11 mouse cellular contexts compared by ENCODE assay signal in the genomic region with DNA sequence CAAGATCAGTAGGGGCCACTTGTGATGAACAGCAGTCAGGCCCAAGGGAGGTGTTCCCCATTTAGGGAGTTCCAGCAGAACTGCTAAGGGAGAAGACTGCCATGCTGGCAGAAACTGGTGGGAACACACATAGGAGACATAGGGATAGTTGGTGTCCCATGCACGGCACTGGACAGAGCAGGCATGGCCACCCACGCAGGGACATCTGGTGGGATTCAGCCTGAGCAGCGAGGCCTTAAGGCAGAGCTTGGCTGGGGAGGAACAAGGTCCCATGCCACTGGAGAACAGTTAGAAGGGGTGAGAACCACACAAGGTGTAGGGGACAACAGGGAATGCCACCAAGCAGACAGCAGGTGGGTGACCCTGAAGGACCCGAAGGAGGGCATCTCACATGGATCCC. TPM values are rescaled to one million over a fixed set of nuclear protein-coding genes. Genes with fewer than 3 reads are reported as not detected.
A peak's percentile ranks its signal among the peaks of the same experiment; 100 is the strongest.
DNase-seq lines count a peak whose midpoint lies in the region; ATAC-seq and TF ChIP-seq lines count a peak whose summit lies in the region.
"Had no signal": no experiment of that assay in that cellular context is flagged by ENCODE, and none has a peak within 500 bp of the region (broad histone marks: within the 10 kb centered on the region; RNA-seq: fewer than 3 reads in every experiment).

No protein-coding gene starts in this region.

- no peaks in the 10 kb centered on the region for H3K9me3 ChIP-seq in neural tube, embryonic 11.5 days (ENCODE audit: control insufficient read depth, low read length)
- no peaks in the 10 kb centered on the region for H3K9me3 ChIP-seq in hindbrain, embryonic 11.5 days (ENCODE audit: control insufficient read depth, low read length)
- no peaks in the 10 kb centered on the region for H3K9me3 ChIP-seq in midbrain, embryonic 14.5 days (ENCODE audit: control insufficient read depth, low read length)
- H3K9me3 ChIP-seq: limb, embryonic 12.5 days had no signal

- peak overlapping the region; percentile 53; the same call in 1 of the 2 replicates for H3K27ac ChIP-seq in neural tube, embryonic 11.5 days (ENCODE audit: low read depth, low read length)
- peak overlapping the region; percentile 24; the same call in 1 of the 2 replicates for H3K27ac ChIP-seq in hindbrain, embryonic 11.5 days (ENCODE audit: low read depth, low read length)
- H3K27ac ChIP-seq in midbrain, embryonic 14.5 days (replicated peaks; ENCODE audit: low read depth, low read length): peak overlapping the region; percentile 79
- no peak overlapping the region for H3K27ac ChIP-seq in cerebellum, adult 2 months (ENCODE audit: insufficient read depth, low read length)
- H3K27ac ChIP-seq: limb, embryonic 12.5 days had no signal

- no peak overlapping the region for H3K4me2 ChIP-seq in neural tube, embryonic 11.5 days (ENCODE audit: low read depth)
- H3K4me2 ChIP-seq in hindbrain, embryonic 11.5 days (replicated peaks; ENCODE audit: low read depth, low read length): no peak overlapping the region
- no peak overlapping the region for H3K4me2 ChIP-seq in midbrain, embryonic 14.5 days (ENCODE audit: low read length)
- H3K4me2 ChIP-seq: limb, embryonic 12.5 days had no signal

- WGBS in neural tube, embryonic 11.5 days: 78% methylated on average over 4 of the region's 4 CpGs
- WGBS in hindbrain, embryonic 11.5 days: 94% methylated on average over 4 of the region's 4 CpGs
- 84% methylated on average over 4 of the region's 4 CpGs for WGBS in midbrain, embryonic 14.5 days
- WGBS in cerebellum, adult 2 months: 23% methylated on average over 4 of the region's 4 CpGs

- H3K9ac ChIP-seq in neural tube, embryonic 11.5 days (ENCODE audit: low read length): no peak overlapping the region
- H3K9ac ChIP-seq in hindbrain, embryonic 11.5 days (ENCODE audit: low read depth, low read length): no peak overlapping the region
- H3K9ac ChIP-seq in midbrain, embryonic 14.5 days (replicated peaks; ENCODE audit: low read length): no peak overlapping the region
- H3K9ac ChIP-seq: limb, embryonic 12.5 days had no signal

- H3K4me1 ChIP-seq in neural tube, embryonic 11.5 days (ENCODE audit: control insufficient read depth, insufficient read depth, low read length): peaks cover 96% of the 10 kb centered on the region
- peaks cover 68% of the 10 kb centered on the region for H3K4me1 ChIP-seq in hindbrain, embryonic 11.5 days (replicated peaks; ENCODE audit: control insufficient read depth, insufficient read depth, low read length)
- peaks cover 100% of the 10 kb centered on the region for H3K4me1 ChIP-seq in midbrain, embryonic 14.5 days (ENCODE audit: control insufficient read depth, insufficient read depth, low read length)
- peaks cover 92% of the 10 kb centered on the region for H3K4me1 ChIP-seq in cerebellum, adult 2 months (ENCODE audit: control insufficient read depth, insufficient read depth, low read length)

- no peaks in the 10 kb centered on the region for H3K36me3 ChIP-seq in neural tube, embryonic 11.5 days (ENCODE audit: control insufficient read depth, insufficient read depth, low read length)
- no peaks in the 10 kb centered on the region for H3K36me3 ChIP-seq in hindbrain, embryonic 11.5 days (ENCODE audit: control insufficient read depth, insufficient read depth, low read length)
- no peaks in the 10 kb centered on the region for H3K36me3 ChIP-seq in midbrain, embryonic 14.5 days (ENCODE audit: control insufficient read depth, insufficient read depth, low read length)
- H3K36me3 ChIP-seq: limb, embryonic 12.5 days had no signal

- no peak for TF ChIP-seq POLR2A in cerebellum, adult 2 months (IDR thresholded peaks at IDR 0.05; ENCODE audit: borderline replicate concordance, insufficient read depth, low read length)

- DNase-seq in neural tube, embryonic 11.5 days (ENCODE audit: low spot score): no peak
- no peak for DNase-seq in neural tube, embryonic 10.5 days (ENCODE audit: extremely low spot score, low spot score)
- no peak for DNase-seq in hindbrain, embryonic 11.5 days (ENCODE audit: low spot score)
- DNase-seq in midbrain, embryonic 14.5 days: no peak
- no peak for DNase-seq in right cerebral cortex, postnatal 14 days
- DNase-seq in cerebellum, adult 2 months: no peak
- DNase-seq: lung, adult 2 months had no signal

- no peak for TF ChIP-seq CTCF in cerebellum, adult 2 months (IDR thresholded peaks at IDR 0.05; ENCODE audit: borderline replicate concordance, insufficient read depth, low read depth, low read length)

- H3K27me3 ChIP-seq in neural tube, embryonic 11.5 days (ENCODE audit: control insufficient read depth, insufficient read depth, low read length): no peaks in the 10 kb centered on the region
- no peaks in the 10 kb centered on the region for H3K27me3 ChIP-seq in hindbrain, embryonic 11.5 days (ENCODE audit: control insufficient read depth, insufficient read depth, low read length)
- H3K27me3 ChIP-seq in midbrain, embryonic 14.5 days (ENCODE audit: control insufficient read depth, insufficient read depth, low read length): no peaks in the 10 kb centered on the region
- no peaks in the 10 kb centered on the region for H3K27me3 ChIP-seq in cerebellum, adult 2 months (ENCODE audit: control insufficient read depth, insufficient read depth, low read length)
- H3K27me3 ChIP-seq: CH12.LX; limb, embryonic 12.5 days had no signal

- ATAC-seq in neural tube, embryonic 11.5 days (ENCODE audit: insufficient read depth, low FRiP score, low TSS enrichment): no peak
- no peak for ATAC-seq in hindbrain, embryonic 11.5 days (ENCODE audit: low FRiP score)
- no peak for ATAC-seq in midbrain, embryonic 14.5 days (ENCODE audit: low FRiP score, low TSS enrichment)
- ATAC-seq in erythroid progenitor cell, adult 5-6 weeks (replicated peaks; ENCODE audit: low FRiP score, poor library complexity, severe bottlenecking): no peak
- no peak for ATAC-seq in megakaryocyte, adult 5-6 weeks (ENCODE audit: poor library complexity, severe bottlenecking)

- H3K4me3 ChIP-seq in neural tube, embryonic 11.5 days (ENCODE audit: low read depth, low read length): no peak overlapping the region
- no peak overlapping the region for H3K4me3 ChIP-seq in hindbrain, embryonic 11.5 days (ENCODE audit: low read depth, low read length)
- no peak overlapping the region for H3K4me3 ChIP-seq in midbrain, embryonic 14.5 days (replicated peaks; ENCODE audit: low read depth, low read length)
- H3K4me3 ChIP-seq in cerebellum, adult 2 months (replicated peaks; ENCODE audit: insufficient read depth, low read depth, low read length): no peak overlapping the region
- H3K4me3 ChIP-seq: limb, embryonic 12.5 days had no signal

RNA-seq across cellular contexts. Expression of a gene that starts 23.6 kb away (rescaled TPM):
- polyA plus RNA-seq in neural tube, embryonic 11.5 days (2014; fragmentation: Nextera tagmentation; extraction: Ambion mirVana): 23.6 and 24.3 TPM in 2 replicates
- polyA plus RNA-seq in hindbrain, embryonic 11.5 days (2014; fragmentation: Nextera tagmentation; extraction: Ambion mirVana): 14.5 and 21.2 TPM in 2 replicates
- 23.7 and 24.0 TPM in 2 replicates for polyA plus RNA-seq in midbrain, embryonic 14.5 days (2014; fragmentation: Nextera tagmentation; extraction: Ambion mirVana)
- total RNA-seq in erythroid progenitor cell, adult 5-6 weeks (2015; ENCODE audit: low replicate concordance): 10.5 and 37.3 TPM in 2 replicates
- total RNA-seq in erythroid progenitor cell, adult 5-6 weeks (2017; ENCODE audit: low replicate concordance): 0.91 and 2.6 TPM in 2 replicates
- total RNA-seq in megakaryocyte, adult 5-6 weeks (2015): 87.7 and 107 TPM in 2 replicates
- total RNA-seq in megakaryocyte, adult 5-6 weeks (2017): 15.0 and 21.5 TPM in 2 replicates
- 86.8 and 93.2 TPM in 2 replicates for polyA plus RNA-seq in cerebellum, adult 2 months (2012; rRNA removed)
